Comparison of ENCODE assay signal across 8 mouse cellular contexts in the genomic region with DNA sequence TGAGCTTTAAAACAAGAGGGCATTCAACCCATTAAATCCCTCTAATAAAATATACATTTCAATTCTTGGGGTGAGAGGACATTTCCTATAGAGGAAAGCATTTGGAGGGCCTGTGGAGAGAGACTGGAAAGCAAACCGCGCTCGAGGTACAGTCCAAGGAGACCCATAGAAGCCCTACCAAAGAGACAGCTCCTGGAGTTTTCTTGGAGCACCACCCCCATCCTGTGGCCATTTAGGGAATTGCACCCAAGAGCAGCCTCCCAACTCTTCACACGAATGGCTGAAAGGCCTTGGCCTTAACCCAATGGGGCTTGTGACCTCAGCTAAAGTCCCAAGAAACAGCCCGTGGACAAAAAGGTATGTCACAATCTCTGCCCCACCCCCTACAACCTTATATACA. TPM values are rescaled to one million over a fixed set of nuclear protein-coding genes. Genes with fewer than 3 reads are reported as not detected.
DNase-seq lines count a peak whose midpoint lies in the region; ATAC-seq lines count a peak whose summit lies in the region.

No protein-coding gene starts in this region.

- no peaks in the 10 kb centered on the region for H3K36me3 ChIP-seq in embryonic facial prominence, embryonic 12.5 days
- H3K36me3 ChIP-seq in limb, embryonic 11.5 days (ENCODE audit: control insufficient read depth, insufficient read depth, low read length): no peaks in the 10 kb centered on the region

- DNase-seq in A20 (ENCODE audit: low read depth, low spot score): peak; percentile 75
- DNase-seq in adrenal gland, postnatal 36 days: peak; percentile 87
- DNase-seq in heart, adult 8-10 months (ENCODE audit: low spot score): peak; percentile 86
- peak; percentile 75 to 93 for DNase-seq in kidney, adult 8-10 months
- peak; percentile 93 for DNase-seq in limb, embryonic 11.5 days (ENCODE audit: low spot score)
- DNase-seq in monocyte, adult 2 months (ENCODE audit: low read depth in 1 of 2, low spot score in 2 of 2): peak; percentile 46 to 71
- DNase-seq in spleen, postnatal 14 days (ENCODE audit: low spot score in 2 of 2): peak; percentile 65 to 78

- H3K9me3 ChIP-seq in embryonic facial prominence, embryonic 12.5 days: no peaks in the 10 kb centered on the region
- no peaks in the 10 kb centered on the region; the same call in 1 of the 2 replicates for H3K9me3 ChIP-seq in limb, embryonic 11.5 days (ENCODE audit: control insufficient read depth, low read length)

- no peak overlapping the region for H3K4me2 ChIP-seq in embryonic facial prominence, embryonic 12.5 days (replicated peaks)
- no peak overlapping the region for H3K4me2 ChIP-seq in limb, embryonic 11.5 days (ENCODE audit: low read depth, severe bottlenecking)

- H3K4me3 ChIP-seq in embryonic facial prominence, embryonic 12.5 days: no peak overlapping the region
- H3K4me3 ChIP-seq in limb, embryonic 11.5 days (ENCODE audit: low read depth, low read length): no peak overlapping the region

- no peaks in the 10 kb centered on the region for H3K4me1 ChIP-seq in embryonic facial prominence, embryonic 12.5 days
- no peaks in the 10 kb centered on the region for H3K4me1 ChIP-seq in limb, embryonic 11.5 days (ENCODE audit: control insufficient read depth, insufficient read depth, low read length)

- no peak overlapping the region for H3K27ac ChIP-seq in embryonic facial prominence, embryonic 12.5 days
- H3K27ac ChIP-seq in limb, embryonic 11.5 days (replicated peaks; ENCODE audit: low read depth, low read length): no peak overlapping the region

- H3K27me3 ChIP-seq in embryonic facial prominence, embryonic 12.5 days: 0 out of 2 replicates have a peak, but pooled peaks cover 3% of the 10 kb centered on the region
- H3K27me3 ChIP-seq in limb, embryonic 11.5 days (ENCODE audit: control insufficient read depth, insufficient read depth, low read length): no peaks in the 10 kb centered on the region

- ATAC-seq in embryonic facial prominence, embryonic 12.5 days (ENCODE audit: insufficient number of reproducible peaks, insufficient read depth, low FRiP score, low TSS enrichment): peak; percentile 44; the same call in 1 of the 2 replicates
- no peak for ATAC-seq in limb, embryonic 11.5 days (ENCODE audit: insufficient number of reproducible peaks, low FRiP score, low TSS enrichment, low read depth)

- H3K9ac ChIP-seq in embryonic facial prominence, embryonic 12.5 days: no peak overlapping the region
- H3K9ac ChIP-seq in limb, embryonic 11.5 days (ENCODE audit: low read length): no peak overlapping the region

- 4% methylated on average over 5 of the region's 5 CpGs for WGBS in embryonic facial prominence, embryonic 12.5 days
- WGBS in limb, embryonic 11.5 days: 5% methylated on average over 5 of the region's 5 CpGs

RNA-seq across cellular contexts. Expression of a gene that starts 6.3 kb away (rescaled TPM):
- total RNA-seq in adrenal gland, postnatal 36 days (2021): not detected
- polyA plus RNA-seq in embryonic facial prominence, embryonic 12.5 days (2016; fragmentation: Nextera tagmentation; extraction: Ambion mirVana): 0.32 and 0.46 TPM in 2 replicates
- not detected for total RNA-seq in heart, adult 8-10 months (2022)
- not detected in 2 replicates for polyA plus RNA-seq in limb, embryonic 11.5 days (2014; fragmentation: Nextera tagmentation; extraction: Ambion mirVana)

RNA-seq across cellular contexts. Expression of a gene that starts 10.0 kb away (rescaled TPM):
- 1 to 10 TPM; 2.1 to 2.2 TPM for total RNA-seq in adrenal gland, postnatal 36 days (2021)
- polyA plus RNA-seq in embryonic facial prominence, embryonic 12.5 days (2016; fragmentation: Nextera tagmentation; extraction: Ambion mirVana): 24.4 and 25.8 TPM in 2 replicates
- total RNA-seq in heart, adult 8-10 months (2022): under 1 TPM; 0.22 to 0.80 (median 0.45) TPM
- polyA plus RNA-seq in limb, embryonic 11.5 days (2014; fragmentation: Nextera tagmentation; extraction: Ambion mirVana): 16.0 and 19.6 TPM in 2 replicates

RNA-seq across cellular contexts. Expression of a gene that starts 13.5 kb away (rescaled TPM):
- 100 to 1,000 TPM; 127 to 140 TPM for total RNA-seq in adrenal gland, postnatal 36 days (2021)
- polyA plus RNA-seq in embryonic facial prominence, embryonic 12.5 days (2016; fragmentation: Nextera tagmentation; extraction: Ambion mirVana): 183 and 187 TPM in 2 replicates
- 100 to 1,000 TPM in 1 of 4 experiments, 10 to 100 TPM in 3; 94.4 to 103 (median 96.3) TPM for total RNA-seq in heart, adult 8-10 months (2022)
- 171 and 172 TPM in 2 replicates for polyA plus RNA-seq in limb, embryonic 11.5 days (2014; fragmentation: Nextera tagmentation; extraction: Ambion mirVana)

RNA-seq across cellular contexts. Expression of a gene that starts 28.9 kb away (rescaled TPM):
- total RNA-seq in adrenal gland, postnatal 36 days (2021): 10 to 100 TPM; 12.9 to 20.4 TPM
- polyA plus RNA-seq in embryonic facial prominence, embryonic 12.5 days (2016; fragmentation: Nextera tagmentation; extraction: Ambion mirVana): 32.7 and 34.6 TPM in 2 replicates
- 10 to 100 TPM in 3 of 4 experiments, 1 to 10 TPM in 1; 9.8 to 11.7 (median 10.8) TPM for total RNA-seq in heart, adult 8-10 months (2022)
- 36.9 and 44.1 TPM in 2 replicates for polyA plus RNA-seq in limb, embryonic 11.5 days (2014; fragmentation: Nextera tagmentation; extraction: Ambion mirVana)

RNA-seq across cellular contexts. Expression of a gene that starts 44.4 kb away (rescaled TPM):
- total RNA-seq in adrenal gland, postnatal 36 days (2021): not detected
- polyA plus RNA-seq in embryonic facial prominence, embryonic 12.5 days (2016; fragmentation: Nextera tagmentation; extraction: Ambion mirVana): 0.09 and 0.34 TPM in 2 replicates
- total RNA-seq in heart, adult 8-10 months (2022): not detected
- 0.44 TPM in 1 of 2 replicates, not detected in the other for polyA plus RNA-seq in limb, embryonic 11.5 days (2014; fragmentation: Nextera tagmentation; extraction: Ambion mirVana)
